ENCODE assay signal across 26 mouse cellular contexts in genomic region chr17:27144152-27144551, GRCm38 (mm10). TPM values are rescaled to one million over a fixed set of nuclear protein-coding genes. Genes with fewer than 3 reads are reported as not detected.
A peak's percentile ranks its signal among the peaks of the same experiment; 100 is the strongest.
DNase-seq lines count a peak whose midpoint lies in the region; ATAC-seq and TF ChIP-seq lines count a peak whose summit lies in the region.
"Had no signal": no experiment of that assay in that cellular context is flagged by ENCODE, and none has a peak within 500 bp of the region (broad histone marks: within the 10 kb centered on the region; RNA-seq: fewer than 3 reads in every experiment).

No protein-coding gene starts in this region.

- no peak for ATAC-seq in forebrain, embryonic 12.5 days (ENCODE audit: low FRiP score)
- ATAC-seq in forebrain, embryonic 13.5 days, result no peak
- ATAC-seq in common myeloid progenitor, adult 5-6 weeks (replicated peaks; ENCODE audit: low read depth, poor library complexity, severe bottlenecking), result 0 out of 2 replicates have a peak, but pooled peaks have one; percentile 8
- ATAC-seq: activated CD4-positive, CD25-positive, alpha-beta regulatory T cell, adult 4 months; forebrain, embryonic 16.5 days; hindbrain, postnatal 0 days; inflammation-experienced regulatory T-cells, adult 6 months; intestine, embryonic 16.5 days had no signal

- no peaks in the 10 kb centered on the region for H3K9me3 ChIP-seq in forebrain, embryonic 12.5 days
- H3K9me3 ChIP-seq in forebrain, embryonic 13.5 days (replicated peaks), result no peaks in the 10 kb centered on the region
- H3K9me3 ChIP-seq: embryonic facial prominence, embryonic 12.5 days had no signal

- H3K36me3 ChIP-seq in forebrain, embryonic 12.5 days (replicated peaks), result no peaks in the 10 kb centered on the region
- H3K36me3 ChIP-seq in forebrain, embryonic 13.5 days (ENCODE audit: poor library complexity, severe bottlenecking), result no peaks in the 10 kb centered on the region
- no peaks in the 10 kb centered on the region for H3K36me3 ChIP-seq in C2C12 (ENCODE audit: control insufficient read depth, insufficient read depth)
- H3K36me3 ChIP-seq: embryonic facial prominence, embryonic 12.5 days had no signal

- H3K79me2 ChIP-seq in C2C12 (ENCODE audit: control insufficient read depth, insufficient read depth), result no peaks in the 10 kb centered on the region

- H3K9ac ChIP-seq in forebrain, embryonic 12.5 days, result 0 out of 2 replicates have a peak overlapping the region, but pooled peaks have one; percentile 21
- no peak overlapping the region for H3K9ac ChIP-seq in forebrain, embryonic 13.5 days
- H3K9ac ChIP-seq: embryonic facial prominence, embryonic 12.5 days; hindbrain, embryonic 14.5 days had no signal

- 81% methylated on average over 4 of the region's 4 CpGs for WGBS in forebrain, embryonic 12.5 days
- 81% methylated on average over 4 of the region's 4 CpGs for WGBS in forebrain, embryonic 13.5 days

- H3K4me1 ChIP-seq in forebrain, embryonic 12.5 days, result peaks cover 39% of the 10 kb centered on the region
- H3K4me1 ChIP-seq in forebrain, embryonic 13.5 days, result peaks cover 48% of the 10 kb centered on the region

- H3K27ac ChIP-seq in forebrain, embryonic 12.5 days, result no peak overlapping the region
- no peak overlapping the region for H3K27ac ChIP-seq in forebrain, embryonic 13.5 days
- H3K27ac ChIP-seq: embryonic facial prominence, embryonic 12.5 days; hindbrain, embryonic 14.5 days; hindbrain, postnatal 0 days had no signal

- no peak for TF ChIP-seq CTCF in C2C12 (IDR thresholded peaks at IDR 0.05; ENCODE audit: control insufficient read depth, insufficient read depth, insufficient read length)

- H3K4me3 ChIP-seq in forebrain, embryonic 12.5 days (replicated peaks), result no peak overlapping the region
- no peak overlapping the region for H3K4me3 ChIP-seq in forebrain, embryonic 13.5 days
- no peak overlapping the region for H3K4me3 ChIP-seq in C2C12 (ENCODE audit: insufficient read depth, poor library complexity, severe bottlenecking)
- H3K4me3 ChIP-seq: embryonic facial prominence, embryonic 12.5 days; erythroblast, embryonic 14.5 days had no signal

- H3ac ChIP-seq in C2C12 (ENCODE audit: control insufficient read depth, insufficient read length, low read depth), result no peak overlapping the region

- H3K27me3 ChIP-seq in forebrain, embryonic 12.5 days, result 0 out of 2 replicates have a peak, but pooled peaks cover 4% of the 10 kb centered on the region
- H3K27me3 ChIP-seq in forebrain, embryonic 13.5 days, result no peaks in the 10 kb centered on the region
- no peaks in the 10 kb centered on the region for H3K27me3 ChIP-seq in C2C12 (ENCODE audit: control insufficient read depth, insufficient read depth, insufficient read length)
- H3K27me3 ChIP-seq: embryonic facial prominence, embryonic 12.5 days had no signal

- no peak overlapping the region for H3K4me2 ChIP-seq in forebrain, embryonic 12.5 days
- no peak overlapping the region for H3K4me2 ChIP-seq in forebrain, embryonic 13.5 days
- H3K4me2 ChIP-seq: embryonic facial prominence, embryonic 12.5 days; heart, embryonic 11.5 days; hindbrain, embryonic 14.5 days had no signal

- H3K79me3 ChIP-seq in C2C12 (ENCODE audit: low read depth), result no peaks in the 10 kb centered on the region

- no peak for DNase-seq in layer of hippocampus, postnatal 36 days
- no peak for DNase-seq in left cerebral cortex, adult 8-10 months (ENCODE audit: low spot score in 2 of 2)
- DNase-seq: adrenal gland, adult 8-10 months; adrenal gland, postnatal 25 days; cerebellum, adult 11-12 months; cerebellum, adult 8-10 months; cerebellum, postnatal 10 days; cerebellum, postnatal 36 days; gastrocnemius, postnatal 10 days; gastrocnemius, postnatal 36 days; heart, adult 11 months; kidney, adult 18-20 months had no signal

TF ChIP-seq in C2C12, 6 proteins besides CTCF, POLR2A, EP300 and RAD21:
- no peak for TF ChIP-seq CEBPB (IDR thresholded peaks at IDR 0.05; ENCODE audit: low read depth)
- no peak for TF ChIP-seq MYOG (IDR thresholded peaks at IDR 0.05; ENCODE audit: control insufficient read depth, extremely low read depth, insufficient read length)
- no peak for TF ChIP-seq FOSL1 (IDR thresholded peaks at IDR 0.05; ENCODE audit: insufficient read depth, low read length, poor library complexity, severe bottlenecking)
- peak; percentile 52 for TF ChIP-seq USF1 (IDR thresholded peaks at IDR 0.05; ENCODE audit: low read depth)
- no peak for TF ChIP-seq MYOD1 (IDR thresholded peaks at IDR 0.05; ENCODE audit: control insufficient read depth, insufficient read length, low read depth)
- no peak for TF ChIP-seq MAX (IDR thresholded peaks at IDR 0.05)

RNA-seq across cellular contexts. Expression of gene Uqcc2, which starts 10.4 kb away (rescaled TPM):
- 274 and 306 TPM in 2 replicates for polyA plus RNA-seq in forebrain, embryonic 12.5 days (2016; fragmentation: Nextera tagmentation; extraction: Ambion mirVana)
- polyA plus RNA-seq in forebrain, embryonic 13.5 days (2015; fragmentation: Nextera tagmentation; extraction: Ambion mirVana), result 310 and 318 TPM in 2 replicates
- polyA plus RNA-seq in C2C12 (2012; fragmentation: generic; extraction: Trizol), result 630 TPM
- 74.7 and 143 TPM in 2 replicates for total RNA-seq in common myeloid progenitor, adult 5-6 weeks (2017)
- total RNA-seq in layer of hippocampus, postnatal 36 days (2021), result 100 to 1,000 TPM; 205 to 207 TPM
- total RNA-seq in left cerebral cortex, adult 8-10 months (2022), result 100 to 1,000 TPM; 226 to 249 (median 237) TPM

RNA-seq across cellular contexts. Expression of gene Ip6k3, which starts 23.4 kb away (rescaled TPM):
- 0.13 TPM in 1 of 2 replicates, not detected in the other for polyA plus RNA-seq in forebrain, embryonic 12.5 days (2016; fragmentation: Nextera tagmentation; extraction: Ambion mirVana)
- 0.21 and 0.35 TPM in 2 replicates for polyA plus RNA-seq in forebrain, embryonic 13.5 days (2015; fragmentation: Nextera tagmentation; extraction: Ambion mirVana)
- 0.08 TPM for polyA plus RNA-seq in C2C12 (2012; fragmentation: generic; extraction: Trizol)
- not detected in 2 replicates for total RNA-seq in common myeloid progenitor, adult 5-6 weeks (2017)
- total RNA-seq in layer of hippocampus, postnatal 36 days (2021), result under 1 TPM in 1 of 2 experiments, not detected in 1; 0.27 TPM
- total RNA-seq in left cerebral cortex, adult 8-10 months (2022), result 1 to 10 TPM in 3 of 4 experiments, under 1 TPM in 1; 0.74 to 2.6 (median 1.6) TPM
- total RNA-seq: hematopoietic stem cell, adult 5-6 weeks; hindbrain, postnatal 0 days had no signal
- polyA plus RNA-seq: activated CD4-positive, CD25-positive, alpha-beta regulatory T cell, adult 4 months; erythroblast, embryonic 14.5 days; forebrain, embryonic 16.5 days; inflammation-experienced regulatory T-cells, adult 6 months had no signal
